Mouse (Mus musculus): ENCODE measurements around the gene Prokr1. TPM values are rescaled to one million over a fixed set of nuclear protein-coding genes. Genes with fewer than 3 reads are reported as not detected.

Prokr1 gene
- polyA plus RNA-seq, 1 experiment from 2014 or later: 1.3 TPM

GRCm38 (mm10) chr6:87567686-87568593, 22.6 kb downstream of the Prokr1 start:
- WGBS: 56% methylated on average over 9 of the region's 9 CpGs
- Histone ChIP-seq H3K4me2 (no peak overlapping the region), H3K4me1 (replicated peaks) (no peaks in the 10 kb centered on the region), H3K4me3 (no peak overlapping the region), H3K27ac (no peak overlapping the region), H3K27me3 (no peaks in the 10 kb centered on the region), H3K36me3 (no peaks in the 10 kb centered on the region), H3K9ac (no peak overlapping the region), H3K9me3 (replicated peaks) (no peaks in the 10 kb centered on the region)
- no peak for ATAC-seq (replicated peaks; ENCODE audit: insufficient number of reproducible peaks, insufficient read depth, low FRiP score, low read depth)

GRCm38 (mm10) chr6:87565166-87565565, 25.4 kb downstream of the Prokr1 start:
- WGBS: 61% methylated on average over 5 of the region's 5 CpGs
- no peaks in the 10 kb centered on the region for H3K27me3 ChIP-seq
- no peaks in the 10 kb centered on the region for H3K4me1 ChIP-seq (replicated peaks)
- H3K36me3 ChIP-seq: no peaks in the 10 kb centered on the region
- no peak overlapping the region for H3K9ac ChIP-seq
- H3K4me3 ChIP-seq: no peak overlapping the region
- no peak overlapping the region for H3K27ac ChIP-seq
- H3K4me2 ChIP-seq: no peak overlapping the region
- no peak for ATAC-seq (replicated peaks; ENCODE audit: insufficient number of reproducible peaks, insufficient read depth, low FRiP score, low read depth)
- H3K9me3 ChIP-seq (replicated peaks): no peaks in the 10 kb centered on the region

DNA sequence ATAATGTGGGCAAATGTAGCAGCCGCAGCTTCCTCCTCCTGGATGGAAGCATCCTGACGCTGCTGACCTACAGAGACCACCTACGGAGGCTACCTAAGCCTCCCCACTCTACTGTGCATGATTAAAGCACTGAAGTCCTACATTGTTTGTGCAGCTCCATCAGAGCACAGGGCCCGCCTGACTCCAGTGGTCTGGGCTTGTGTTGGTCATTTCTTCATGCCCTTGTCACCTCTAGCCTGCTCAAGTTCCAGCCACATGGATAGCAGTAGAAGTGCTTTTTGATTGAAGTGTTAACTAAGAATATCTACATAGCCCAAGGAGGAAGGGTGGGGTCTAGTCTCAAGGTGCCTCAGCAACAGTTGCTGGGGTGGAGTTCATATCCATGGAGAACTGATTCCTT, 26.2 kb downstream of the Prokr1 start:
- H3K4me3 ChIP-seq: no peak overlapping the region
- 92% methylated on average over 4 of the region's 4 CpGs for whole genome bisulfite sequencing
- H3K27me3 ChIP-seq: no peaks in the 10 kb centered on the region
- H3K4me2 ChIP-seq: no peak overlapping the region
- no peaks in the 10 kb centered on the region for H3K4me1 ChIP-seq (replicated peaks)
- ATAC-seq (replicated peaks; ENCODE audit: insufficient number of reproducible peaks, insufficient read depth, low FRiP score, low read depth): no peak
- H3K9ac ChIP-seq: no peak overlapping the region
- no peak overlapping the region for H3K27ac ChIP-seq
- no peaks in the 10 kb centered on the region for H3K9me3 ChIP-seq (replicated peaks)
- H3K36me3 ChIP-seq: no peaks in the 10 kb centered on the region

DNA sequence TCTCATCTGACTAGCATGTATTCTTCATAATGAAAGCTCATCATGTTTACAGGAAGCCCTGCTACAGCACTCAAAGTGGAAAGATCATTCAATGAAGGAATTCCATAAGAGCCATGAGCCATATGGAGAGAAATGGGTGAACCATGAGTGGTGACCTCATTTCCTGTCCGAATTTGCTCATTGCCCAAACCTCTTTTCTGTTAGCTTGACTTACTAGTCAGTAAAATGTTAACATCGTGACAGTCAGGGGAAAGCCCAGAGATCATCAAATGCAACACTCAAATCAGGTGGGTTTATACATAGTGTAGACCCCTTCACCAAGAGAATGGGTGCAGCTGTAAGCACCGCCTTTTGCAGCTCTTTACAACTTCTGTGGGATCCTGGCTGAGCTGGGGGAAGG, 36.8 kb downstream of the Prokr1 start:
- ATAC-seq (replicated peaks; ENCODE audit: insufficient number of reproducible peaks, insufficient read depth, low FRiP score, low read depth): no peak
- H3K4me2 ChIP-seq: no peak overlapping the region
- 75% methylated on average over 3 of the region's 3 CpGs for WGBS

DNA sequence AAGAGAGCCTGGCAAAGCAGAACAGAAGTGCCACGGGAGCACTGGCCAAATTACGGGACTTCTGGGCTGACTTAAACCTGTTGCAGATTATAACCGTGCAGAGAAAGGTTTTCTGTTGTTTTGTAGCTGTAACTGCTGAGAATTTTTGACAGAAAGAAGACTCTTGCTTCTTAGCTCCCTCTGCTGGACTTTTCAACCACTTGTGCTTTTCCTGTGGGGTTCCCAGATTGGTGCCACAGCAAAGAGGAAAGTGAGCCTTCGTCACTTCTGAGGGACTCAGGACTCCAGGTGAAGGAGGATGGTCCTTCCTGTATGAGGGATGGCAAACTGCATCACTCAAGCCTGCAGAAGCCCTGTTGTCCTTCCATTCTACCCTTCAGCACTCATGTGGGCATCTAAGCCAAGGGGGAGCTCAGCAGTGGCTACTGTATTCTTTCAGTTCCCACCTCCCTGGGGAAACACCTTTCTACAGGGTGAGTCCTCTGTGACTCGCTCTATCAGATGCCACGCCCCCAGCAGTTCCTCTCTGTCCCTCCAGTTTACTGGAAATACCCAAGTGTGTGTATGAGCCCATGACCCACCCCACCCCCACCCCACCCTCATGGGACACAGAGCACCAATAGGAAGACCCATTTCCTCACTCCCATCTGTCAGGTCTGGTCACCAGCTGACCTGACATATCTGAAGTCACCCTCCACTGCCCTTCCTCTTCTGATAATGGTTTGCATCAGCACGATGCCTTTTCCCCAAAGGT, 38.3 kb downstream of the Prokr1 start:
- Histone ChIP-seq H3K4me1 (replicated peaks) (no peaks in the 10 kb centered on the region), H3K27me3 (no peaks in the 10 kb centered on the region), H3K4me2 (no peak overlapping the region), H3K4me3 (no peak overlapping the region), H3K9me3 (replicated peaks) (no peaks in the 10 kb centered on the region), H3K27ac (no peak overlapping the region), H3K9ac (no peak overlapping the region), H3K36me3 (no peaks in the 10 kb centered on the region)
- ATAC-seq (replicated peaks; ENCODE audit: insufficient number of reproducible peaks, insufficient read depth, low FRiP score, low read depth): no peak
- 37% methylated on average over 7 of the region's 7 CpGs for WGBS

More for the DNA sequence above, 36.8 kb downstream of the Prokr1 start:
- Histone ChIP-seq H3K4me1 (replicated peaks) (no peaks in the 10 kb centered on the region), H3K4me3 (no peak overlapping the region), H3K27me3 (no peaks in the 10 kb centered on the region), H3K9ac (no peak overlapping the region), H3K27ac (no peak overlapping the region), H3K36me3 (no peaks in the 10 kb centered on the region), H3K9me3 (replicated peaks) (no peaks in the 10 kb centered on the region)

GRCm38 (mm10) chr6:87547836-87548235, 42.7 kb downstream of the Prokr1 start:
- Histone ChIP-seq H3K9ac (no peak overlapping the region), H3K27me3 (no peaks in the 10 kb centered on the region), H3K27ac (no peak overlapping the region), H3K4me3 (no peak overlapping the region), H3K36me3 (no peaks in the 10 kb centered on the region), H3K4me2 (no peak overlapping the region), H3K4me1 (replicated peaks) (no peaks in the 10 kb centered on the region), H3K9me3 (replicated peaks) (peaks cover 6% of the 10 kb centered on the region)
- no peak for ATAC-seq (replicated peaks; ENCODE audit: insufficient number of reproducible peaks, insufficient read depth, low FRiP score, low read depth)
- 80% methylated on average over 7 of the region's 7 CpGs for WGBS

- Histone ChIP-seq H3K36me3 (no peaks in the 10 kb centered on the region), H3K4me3 (no peak overlapping the region), H3K27me3 (no peaks in the 10 kb centered on the region), H3K9ac (no peak overlapping the region), H3K9me3 (replicated peaks) (peaks cover 6% of the 10 kb centered on the region), H3K4me1 (replicated peaks) (no peaks in the 10 kb centered on the region), H3K4me2 (no peak overlapping the region), H3K27ac (no peak overlapping the region)
- ATAC-seq (replicated peaks; ENCODE audit: insufficient number of reproducible peaks, insufficient read depth, low FRiP score, low read depth): no peak
- WGBS: 79% methylated on average over 4 of the region's 4 CpGs
Measured at GRCm38 (mm10) chr6:87547431-87547830, 43.1 kb downstream of the Prokr1 start.

DNA sequence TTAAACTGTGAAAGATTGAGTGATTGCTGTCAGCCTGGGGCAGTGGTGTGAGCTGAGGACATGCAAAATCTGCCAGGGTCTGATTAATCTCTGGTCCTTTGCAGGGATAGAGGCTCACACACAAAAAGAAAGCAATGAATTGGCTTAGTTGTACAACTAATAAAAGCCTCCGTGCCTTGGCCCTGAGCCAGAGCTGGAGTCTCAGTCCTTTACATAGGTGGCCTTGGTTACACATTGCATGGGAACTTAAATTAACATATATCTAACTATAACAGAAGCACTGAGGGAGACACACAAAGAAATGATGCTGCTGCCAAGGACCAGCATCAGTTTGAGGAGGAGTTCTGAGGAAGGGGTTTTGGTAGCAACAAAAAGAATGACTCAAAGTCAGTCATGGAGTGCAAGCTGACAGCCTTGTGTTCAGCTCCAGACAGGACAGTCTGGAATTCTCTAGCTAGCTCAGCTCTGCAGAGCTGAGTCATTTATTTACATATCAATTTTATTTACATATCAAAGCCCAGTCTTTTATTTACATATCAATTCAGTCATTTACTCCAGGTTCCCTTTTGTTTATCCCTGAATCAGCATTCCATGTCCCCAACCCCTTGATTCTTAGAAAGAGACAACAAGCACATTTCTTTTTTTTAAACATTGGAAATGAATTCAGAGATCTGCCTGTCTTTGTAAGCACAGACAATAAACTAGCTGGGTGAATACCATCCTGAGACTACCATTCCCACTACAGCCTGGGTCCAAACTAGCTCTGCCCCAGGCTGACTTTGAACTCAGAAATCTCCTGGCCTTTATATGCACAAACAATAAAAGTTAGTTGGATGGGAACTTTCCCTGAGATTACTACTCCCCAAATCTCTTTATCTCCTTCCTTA, 45.0 kb downstream of the Prokr1 start:
- Histone ChIP-seq H3K4me1 (replicated peaks) (no peaks in the 10 kb centered on the region), H3K4me2 (no peak overlapping the region), H3K36me3 (no peaks in the 10 kb centered on the region), H3K27ac (no peak overlapping the region), H3K4me3 (no peak overlapping the region), H3K9ac (no peak overlapping the region), H3K27me3 (no peaks in the 10 kb centered on the region), H3K9me3 (replicated peaks) (peaks cover 6% of the 10 kb centered on the region)
- ATAC-seq (replicated peaks; ENCODE audit: insufficient number of reproducible peaks, insufficient read depth, low FRiP score, low read depth): no peak
- WGBS: 54% methylated on average over 1 of the region's 1 CpGs

GRCm38 (mm10) chr6:87542027-87542426, 48.5 kb downstream of the Prokr1 start:
- Histone ChIP-seq H3K4me3 (no peak overlapping the region), H3K36me3 (no peaks in the 10 kb centered on the region), H3K9ac (no peak overlapping the region), H3K27ac (no peak overlapping the region), H3K4me1 (replicated peaks) (no peaks in the 10 kb centered on the region), H3K27me3 (peaks cover 9% of the 10 kb centered on the region), H3K4me2 (no peak overlapping the region), H3K9me3 (replicated peaks) (peaks cover 6% of the 10 kb centered on the region)
- WGBS: 31% methylated on average over 9 of the region's 9 CpGs
- peak; percentile 31; the same call in 1 of the 2 replicates for ATAC-seq (replicated peaks; ENCODE audit: insufficient number of reproducible peaks, insufficient read depth, low FRiP score, low read depth)

DNA sequence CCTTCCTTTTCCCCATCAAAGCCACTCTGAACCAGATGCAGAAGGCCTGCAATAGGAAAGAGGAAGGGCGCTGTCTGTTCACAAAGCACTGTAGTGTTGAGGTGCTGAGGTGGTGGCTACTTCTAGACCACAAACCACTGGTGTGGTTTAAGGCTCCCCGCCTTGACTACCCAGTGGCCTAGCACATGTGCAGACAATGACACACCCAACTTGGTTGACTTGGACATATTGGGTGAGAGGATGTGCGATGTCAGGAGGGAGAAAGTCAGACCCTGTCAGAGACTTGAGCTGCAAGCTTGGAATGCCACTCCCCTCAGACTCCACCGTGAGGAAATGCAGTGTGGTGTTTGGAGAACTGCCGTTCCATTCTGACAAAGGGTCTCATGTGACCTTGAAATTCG, 49.4 kb downstream of the Prokr1 start:
- no peaks in the 10 kb centered on the region for H3K36me3 ChIP-seq
- no peak overlapping the region for H3K4me2 ChIP-seq
- no peak for ATAC-seq (replicated peaks; ENCODE audit: insufficient number of reproducible peaks, insufficient read depth, low FRiP score, low read depth)
- no peak overlapping the region for H3K9ac ChIP-seq
- H3K4me3 ChIP-seq: no peak overlapping the region
- no peaks in the 10 kb centered on the region; the same call in 1 of the 2 replicates for H3K9me3 ChIP-seq (replicated peaks)
- WGBS: 70% methylated on average over 6 of the region's 6 CpGs
- H3K4me1 ChIP-seq (replicated peaks): no peaks in the 10 kb centered on the region
- no peak overlapping the region for H3K27ac ChIP-seq
- H3K27me3 ChIP-seq: peaks cover 13% of the 10 kb centered on the region

All from heart, embryonic 15.5 days (tissue).